9 mouse cellular contexts compared by ENCODE assay signal in the genomic region with DNA sequence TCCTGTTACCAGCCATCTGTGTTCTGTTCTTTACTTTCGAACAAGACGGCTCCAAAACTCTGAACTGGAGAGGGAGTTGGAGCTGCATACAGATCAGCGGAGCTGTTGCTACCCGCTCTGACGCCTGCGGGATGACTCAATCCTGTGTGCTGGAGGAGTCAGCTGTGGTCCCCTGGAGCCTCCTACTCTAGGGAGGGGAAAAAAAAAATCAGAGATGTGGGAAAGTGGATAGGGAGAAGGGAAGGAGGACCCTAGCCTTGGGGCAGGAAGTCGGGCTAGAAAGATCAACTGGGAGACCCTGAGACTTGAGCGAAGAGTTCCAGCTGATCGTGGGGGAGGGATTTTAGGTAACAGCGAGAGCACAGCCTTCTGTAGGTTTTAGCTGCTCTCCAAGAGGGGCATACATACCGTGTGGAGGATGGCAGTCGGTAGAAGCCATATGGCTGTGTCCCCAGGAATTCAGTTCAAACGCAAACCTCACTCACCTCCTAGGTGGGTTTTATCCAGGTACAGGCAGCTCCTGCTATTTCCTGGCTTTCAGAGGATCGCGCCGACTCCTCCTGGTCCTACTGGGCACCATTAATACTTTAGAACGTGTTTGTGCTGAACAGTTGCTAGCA. TPM values are rescaled to one million over a fixed set of nuclear protein-coding genes. Genes with fewer than 3 reads are reported as not detected.
DNase-seq lines count a peak whose midpoint lies in the region; ATAC-seq and TF ChIP-seq lines count a peak whose summit lies in the region.
"Had no signal": no experiment of that assay in that cellular context is flagged by ENCODE, and none has a peak within 500 bp of the region (broad histone marks: within the 10 kb centered on the region; RNA-seq: fewer than 3 reads in every experiment).

No protein-coding gene starts in this region.

- peak; percentile 69 to 79 for DNase-seq in adrenal gland, adult (ENCODE audit: inconsistent age in 2 of 2, low spot score in 1 of 2)
- DNase-seq in adrenal gland, postnatal 4 days (ENCODE audit: low spot score in 2 of 2): no peak
- peak; percentile 68 to 71 for DNase-seq in cerebellum, adult 2 months
- peak; percentile 74 for DNase-seq in hindbrain, embryonic 14.5 days (ENCODE audit: low spot score)
- DNase-seq in midbrain, postnatal 0 days (ENCODE audit: low spot score): peak; percentile 83
- peak; percentile 15 to 55 for DNase-seq in urinary bladder, postnatal 36 days (ENCODE audit: low spot score in 2 of 2)

- no peaks in the 10 kb centered on the region; the same call in 1 of the 2 replicates for H3K4me1 ChIP-seq in cerebellum, adult 2 months (ENCODE audit: control insufficient read depth, insufficient read depth, low read length)
- peaks cover 24% of the 10 kb centered on the region for H3K4me1 ChIP-seq in hindbrain, embryonic 14.5 days (replicated peaks; ENCODE audit: control insufficient read depth, insufficient read depth, low read length)
- H3K4me1 ChIP-seq in limb, embryonic 13.5 days: peaks cover 19% of the 10 kb centered on the region
- H3K4me1 ChIP-seq in midbrain, postnatal 0 days (ENCODE audit: insufficient read depth, low read length): peaks cover 7% of the 10 kb centered on the region; the same call in 1 of the 2 replicates

- H3K4me2 ChIP-seq in hindbrain, embryonic 14.5 days (replicated peaks): peak overlapping the region; percentile 91
- H3K4me2 ChIP-seq in limb, embryonic 13.5 days (replicated peaks): peak overlapping the region; percentile 78
- H3K4me2 ChIP-seq in midbrain, postnatal 0 days (ENCODE audit: low read depth, low read length, poor library complexity, severe bottlenecking): peak overlapping the region; percentile 82

- no peaks in the 10 kb centered on the region for H3K9me3 ChIP-seq in hindbrain, embryonic 14.5 days (ENCODE audit: control insufficient read depth, low read length)
- no peaks in the 10 kb centered on the region for H3K9me3 ChIP-seq in limb, embryonic 13.5 days
- no peaks in the 10 kb centered on the region for H3K9me3 ChIP-seq in midbrain, postnatal 0 days (ENCODE audit: low read length)

- WGBS in cerebellum, adult 2 months: under 1% methylated on average over 17 of the region's 17 CpGs
- under 1% methylated on average over 17 of the region's 17 CpGs for WGBS in hindbrain, embryonic 14.5 days
- WGBS in limb, embryonic 13.5 days: under 1% methylated on average over 17 of the region's 17 CpGs
- WGBS in midbrain, postnatal 0 days: 0% methylated on average over 17 of the region's 17 CpGs

- 0 out of 2 replicates have a peak, but pooled peaks have one; percentile 6 for TF ChIP-seq POLR2A in cerebellum, adult 2 months (IDR thresholded peaks at IDR 0.05; ENCODE audit: borderline replicate concordance, insufficient read depth, low read length)

- peak overlapping the region; percentile 70 for H3K27ac ChIP-seq in cerebellum, adult 2 months (ENCODE audit: insufficient read depth, low read length)
- peak overlapping the region; percentile 81 for H3K27ac ChIP-seq in hindbrain, embryonic 14.5 days
- no peak overlapping the region for H3K27ac ChIP-seq in limb, embryonic 13.5 days
- peak overlapping the region; percentile 88 for H3K27ac ChIP-seq in midbrain, postnatal 0 days (ENCODE audit: low read depth, low read length)
- H3K27ac ChIP-seq: macrophage had no signal

- peak overlapping the region; percentile 61 for H3K9ac ChIP-seq in hindbrain, embryonic 14.5 days
- H3K9ac ChIP-seq in limb, embryonic 13.5 days: peak overlapping the region; percentile 55
- H3K9ac ChIP-seq in midbrain, postnatal 0 days (replicated peaks; ENCODE audit: low read length, poor library complexity, severe bottlenecking): peak overlapping the region; percentile 56

- H3K36me3 ChIP-seq in hindbrain, embryonic 14.5 days (replicated peaks; ENCODE audit: control insufficient read depth, insufficient read depth): no peaks in the 10 kb centered on the region
- no peaks in the 10 kb centered on the region for H3K36me3 ChIP-seq in limb, embryonic 13.5 days
- H3K36me3 ChIP-seq in midbrain, postnatal 0 days (ENCODE audit: insufficient read depth, low read length): no peaks in the 10 kb centered on the region

- H3K4me3 ChIP-seq in cerebellum, adult 2 months (replicated peaks; ENCODE audit: insufficient read depth, low read depth, low read length): peak overlapping the region; percentile 73
- peak overlapping the region; percentile 33 for H3K4me3 ChIP-seq in hindbrain, embryonic 14.5 days (replicated peaks; ENCODE audit: low read length)
- H3K4me3 ChIP-seq in limb, embryonic 13.5 days: peak overlapping the region; percentile 38
- H3K4me3 ChIP-seq in midbrain, postnatal 0 days (ENCODE audit: low read depth, low read length): peak overlapping the region; percentile 42

- no peaks in the 10 kb centered on the region for H3K27me3 ChIP-seq in cerebellum, adult 2 months (ENCODE audit: control insufficient read depth, insufficient read depth, low read length)
- H3K27me3 ChIP-seq in hindbrain, embryonic 14.5 days (ENCODE audit: control insufficient read depth, insufficient read depth, low read length): no peaks in the 10 kb centered on the region
- H3K27me3 ChIP-seq in limb, embryonic 13.5 days: peaks cover 17% of the 10 kb centered on the region
- no peaks in the 10 kb centered on the region for H3K27me3 ChIP-seq in midbrain, postnatal 0 days (ENCODE audit: insufficient read depth, low read length)

- no peak for TF ChIP-seq CTCF in cerebellum, adult 2 months (IDR thresholded peaks at IDR 0.05; ENCODE audit: borderline replicate concordance, insufficient read depth, low read depth, low read length)
- TF ChIP-seq CTCF in midbrain, postnatal 0 days (IDR thresholded peaks at IDR 0.05): no peak

- ATAC-seq in frontal cortex, adult (ENCODE audit: low TSS enrichment): peak; percentile 97
- ATAC-seq in hindbrain, embryonic 14.5 days (ENCODE audit: low FRiP score): peak; percentile 69
- no peak for ATAC-seq in limb, embryonic 13.5 days (ENCODE audit: low FRiP score, low read depth)
- ATAC-seq in midbrain, postnatal 0 days (ENCODE audit: low FRiP score): peak; percentile 88

RNA-seq across cellular contexts. Expression of a gene that starts 16.9 kb away (rescaled TPM):
- 10 to 100 TPM; 56.7 to 59.7 TPM for total RNA-seq in adrenal gland, postnatal 4 days (2021)
- polyA plus RNA-seq in cerebellum, adult 2 months (2012; rRNA removed): 26.7 and 26.8 TPM in 2 replicates
- 29.2 and 29.3 TPM in 2 replicates for polyA plus RNA-seq in hindbrain, embryonic 14.5 days (2014; fragmentation: Nextera tagmentation; extraction: Ambion mirVana)
- polyA plus RNA-seq in limb, embryonic 13.5 days (2015; fragmentation: Nextera tagmentation; extraction: Ambion mirVana): 14.5 and 14.6 TPM in 2 replicates
- 69.7 and 85.1 TPM in 2 replicates for total RNA-seq in midbrain, postnatal 0 days (2014; rRNA removed)
- 28.0 and 32.6 TPM in 2 replicates for polyA plus RNA-seq in midbrain, postnatal 0 days (2015; fragmentation: Nextera tagmentation; extraction: Ambion mirVana)

Comparison
In these comparisons a context has a peak if more than half of its experiments do, and no peak if none do; other contexts are left out.
1. DNase-seq: peak in adrenal gland, adult (2 of 2), cerebellum, adult 2 months (2 of 2), hindbrain, embryonic 14.5 days (single experiment), midbrain, postnatal 0 days (single experiment) and urinary bladder, postnatal 36 days (2 of 2); none in adrenal gland, postnatal 4 days (0 of 2).
2. Peak in every context shown above with its lines, with median percentiles within 50 percentile points of each other: H3K4me3 ChIP-seq, H3K4me2 ChIP-seq and H3K9ac ChIP-seq.